Mouse (Mus musculus): Measurements from ENCODE around the gene H2-DMb1. TPM values are rescaled to one million over a fixed set of nuclear protein-coding genes. Genes with fewer than 3 reads are reported as not detected.

H2-DMb1 gene
- polyA plus RNA-seq, 1 experiment from 2014 or later, result 0.76 TPM

- 24% methylated on average over 18 of the region's 18 CpGs for WGBS
- ATAC-seq (ENCODE audit: low FRiP score), result peak; percentile 24; the same call in 1 of the 2 replicates
These were observed 23.7 kb upstream of the H2-DMb1 start for GRCm38 (mm10) chr17:34128944-34129791.

GRCm38 (mm10) chr17:34130073-34130947 lies 22.6 kb upstream of the H2-DMb1 start:
- 82% methylated on average over 19 of the region's 19 CpGs for WGBS
- no peak overlapping the region for H3K27ac ChIP-seq
- ATAC-seq (ENCODE audit: low FRiP score), result no peak
- no peaks in the 10 kb centered on the region for H3K27me3 ChIP-seq (ENCODE audit: control insufficient read depth, insufficient read depth, low read length)
- H3K4me2 ChIP-seq (replicated peaks), result no peak overlapping the region
- H3K36me3 ChIP-seq (replicated peaks; ENCODE audit: control insufficient read depth, insufficient read depth), result no peaks in the 10 kb centered on the region
- DNase-seq (ENCODE audit: low spot score), result no peak
- H3K4me3 ChIP-seq (replicated peaks; ENCODE audit: low read length), result no peak overlapping the region
- H3K9me3 ChIP-seq (ENCODE audit: control insufficient read depth, low read length), result no peaks in the 10 kb centered on the region
- H3K9ac ChIP-seq, result no peak overlapping the region
- no peaks in the 10 kb centered on the region; the same call in 1 of the 2 replicates for H3K4me1 ChIP-seq (replicated peaks; ENCODE audit: control insufficient read depth, insufficient read depth, low read length)

More at GRCm38 (mm10) chr17:34128944-34129791, 23.7 kb upstream of the H2-DMb1 start:
- Histone ChIP-seq H3K9me3 (ENCODE audit: control insufficient read depth, low read length) (no peaks in the 10 kb centered on the region), H3K4me2 (replicated peaks) (0 out of 2 replicates have a peak overlapping the region, but pooled peaks have one; percentile 4), H3K4me3 (replicated peaks; ENCODE audit: low read length) (no peak overlapping the region), H3K9ac (no peak overlapping the region), H3K4me1 (replicated peaks; ENCODE audit: control insufficient read depth, insufficient read depth, low read length) (peaks cover 5% of the 10 kb centered on the region; the same call in 1 of the 2 replicates), H3K27me3 (ENCODE audit: control insufficient read depth, insufficient read depth, low read length) (no peaks in the 10 kb centered on the region), H3K27ac (no peak overlapping the region), H3K36me3 (replicated peaks; ENCODE audit: control insufficient read depth, insufficient read depth) (no peaks in the 10 kb centered on the region)
- DNase-seq (ENCODE audit: low spot score), result no peak

GRCm38 (mm10) chr17:34131911-34132310 lies 21.0 kb upstream of the H2-DMb1 start:
- DNase-seq (ENCODE audit: low spot score), result no peak
- H3K4me1 ChIP-seq (replicated peaks; ENCODE audit: control insufficient read depth, insufficient read depth, low read length), result no peaks in the 10 kb centered on the region; the same call in 1 of the 2 replicates
- WGBS, result 72% methylated on average over 7 of the region's 7 CpGs
- H3K4me3 ChIP-seq (replicated peaks; ENCODE audit: low read length), result no peak overlapping the region
- H3K9ac ChIP-seq, result no peak overlapping the region
- no peak overlapping the region for H3K27ac ChIP-seq
- H3K27me3 ChIP-seq (ENCODE audit: control insufficient read depth, insufficient read depth, low read length), result no peaks in the 10 kb centered on the region
- H3K36me3 ChIP-seq (replicated peaks; ENCODE audit: control insufficient read depth, insufficient read depth), result no peaks in the 10 kb centered on the region
- no peak overlapping the region for H3K4me2 ChIP-seq (replicated peaks)
- H3K9me3 ChIP-seq (ENCODE audit: control insufficient read depth, low read length), result no peaks in the 10 kb centered on the region
- ATAC-seq (ENCODE audit: low FRiP score), result no peak

GRCm38 (mm10) chr17:34133289-34133688 lies 19.6 kb upstream of the H2-DMb1 start:
- no peak for ATAC-seq (ENCODE audit: low FRiP score)
- Histone ChIP-seq H3K9ac (no peak overlapping the region), H3K9me3 (ENCODE audit: control insufficient read depth, low read length) (no peaks in the 10 kb centered on the region), H3K4me1 (replicated peaks; ENCODE audit: control insufficient read depth, insufficient read depth, low read length) (no peaks in the 10 kb centered on the region), H3K4me3 (replicated peaks; ENCODE audit: low read length) (no peak overlapping the region), H3K27me3 (ENCODE audit: control insufficient read depth, insufficient read depth, low read length) (peaks cover 10% of the 10 kb centered on the region), H3K4me2 (replicated peaks) (no peak overlapping the region), H3K36me3 (replicated peaks; ENCODE audit: control insufficient read depth, insufficient read depth) (no peaks in the 10 kb centered on the region), H3K27ac (no peak overlapping the region)
- WGBS, result 87% methylated on average over 11 of the region's 11 CpGs
- no peak for DNase-seq (ENCODE audit: low spot score)

- WGBS, result 85% methylated on average over 3 of the region's 3 CpGs
- no peak overlapping the region for H3K4me2 ChIP-seq (replicated peaks)
- H3K4me1 ChIP-seq (replicated peaks; ENCODE audit: control insufficient read depth, insufficient read depth, low read length), result peaks cover 2% of the 10 kb centered on the region; the same call in 1 of the 2 replicates
- H3K9me3 ChIP-seq (ENCODE audit: control insufficient read depth, low read length), result no peaks in the 10 kb centered on the region
- H3K27me3 ChIP-seq (ENCODE audit: control insufficient read depth, insufficient read depth, low read length), result peaks cover 21% of the 10 kb centered on the region
- DNase-seq (ENCODE audit: low spot score), result no peak
- H3K27ac ChIP-seq, result no peak overlapping the region
- ATAC-seq (ENCODE audit: low FRiP score), result no peak
- no peaks in the 10 kb centered on the region for H3K36me3 ChIP-seq (replicated peaks; ENCODE audit: control insufficient read depth, insufficient read depth)
- no peak overlapping the region for H3K9ac ChIP-seq
- H3K4me3 ChIP-seq (replicated peaks; ENCODE audit: low read length), result no peak overlapping the region
These were observed 18.4 kb upstream of the H2-DMb1 start for GRCm38 (mm10) chr17:34134451-34134850.

GRCm38 (mm10) chr17:34135297-34136224 lies 17.3 kb upstream of the H2-DMb1 start:
- no peaks in the 10 kb centered on the region for H3K9me3 ChIP-seq (ENCODE audit: control insufficient read depth, low read length)
- H3K4me1 ChIP-seq (replicated peaks; ENCODE audit: control insufficient read depth, insufficient read depth, low read length), result peaks cover 10% of the 10 kb centered on the region; the same call in 1 of the 2 replicates
- WGBS, result 8% methylated on average over 31 of the region's 31 CpGs
- H3K36me3 ChIP-seq (replicated peaks; ENCODE audit: control insufficient read depth, insufficient read depth), result no peaks in the 10 kb centered on the region
- H3K27ac ChIP-seq, result no peak overlapping the region
- H3K27me3 ChIP-seq (ENCODE audit: control insufficient read depth, insufficient read depth, low read length), result peaks cover 33% of the 10 kb centered on the region
- H3K4me2 ChIP-seq (replicated peaks), result peak overlapping the region; percentile 65
- peak; percentile 96 for ATAC-seq (ENCODE audit: low FRiP score)
- DNase-seq (ENCODE audit: low spot score), result peak; percentile 99
- peak overlapping the region; percentile 28 for H3K4me3 ChIP-seq (replicated peaks; ENCODE audit: low read length)
- H3K9ac ChIP-seq, result peak overlapping the region; percentile 39; the same call in 1 of the 2 replicates

- Histone ChIP-seq H3K9me3 (ENCODE audit: control insufficient read depth, low read length) (no peaks in the 10 kb centered on the region), H3K9ac (no peak overlapping the region), H3K27me3 (ENCODE audit: control insufficient read depth, insufficient read depth, low read length) (peaks cover 42% of the 10 kb centered on the region), H3K4me1 (replicated peaks; ENCODE audit: control insufficient read depth, insufficient read depth, low read length) (peaks cover 10% of the 10 kb centered on the region; the same call in 1 of the 2 replicates), H3K4me3 (replicated peaks; ENCODE audit: low read length) (no peak overlapping the region), H3K4me2 (replicated peaks) (no peak overlapping the region), H3K36me3 (replicated peaks; ENCODE audit: control insufficient read depth, insufficient read depth) (no peaks in the 10 kb centered on the region), H3K27ac (no peak overlapping the region)
- no peak for ATAC-seq (ENCODE audit: low FRiP score)
- WGBS, result 70% methylated on average over 7 of the region's 7 CpGs
- no peak for DNase-seq (ENCODE audit: low spot score)
These were observed 15.3 kb upstream of the H2-DMb1 start for GRCm38 (mm10) chr17:34137601-34138000.

- DNase-seq (ENCODE audit: low spot score) (no peak), ATAC-seq (ENCODE audit: low FRiP score) (no peak)
- no peak overlapping the region for H3K4me2 ChIP-seq (replicated peaks)
- no peak overlapping the region for H3K27ac ChIP-seq
- H3K27me3 ChIP-seq (ENCODE audit: control insufficient read depth, insufficient read depth, low read length), result peaks cover 42% of the 10 kb centered on the region
- peaks cover 10% of the 10 kb centered on the region; the same call in 1 of the 2 replicates for H3K4me1 ChIP-seq (replicated peaks; ENCODE audit: control insufficient read depth, insufficient read depth, low read length)
- no peak overlapping the region for H3K4me3 ChIP-seq (replicated peaks; ENCODE audit: low read length)
- WGBS, result 75% methylated on average over 7 of the region's 7 CpGs
- H3K36me3 ChIP-seq (replicated peaks; ENCODE audit: control insufficient read depth, insufficient read depth), result no peaks in the 10 kb centered on the region
- no peaks in the 10 kb centered on the region for H3K9me3 ChIP-seq (ENCODE audit: control insufficient read depth, low read length)
- H3K9ac ChIP-seq, result no peak overlapping the region
These were observed 14.2 kb upstream of the H2-DMb1 start for GRCm38 (mm10) chr17:34138655-34139054.

Data from hindbrain, embryonic 14.5 days (tissue).